Mouse (Mus musculus) liver, postnatal 0 days (tissue): ENCODE data around the gene Shisa6. TPM values are rescaled to one million over a fixed set of nuclear protein-coding genes. Genes with fewer than 3 reads are reported as not detected.

Experiments
- ATAC-seq: fragments of 200-750 bp; cut with Nextera tagmentation; 2 replicates; pipeline ENCODE4 v1.8.0; 2017; ENCODE audit warnings: mild to moderate bottlenecking, moderate library complexity
- DNase-seq: peaks from one replicate; pipeline ENCODE4 v3.0.0-alpha.2; 2016
- H3K27ac ChIP-seq: fragments of 300-500 bp; sonication (generic); 2 replicates; pipeline ENCODE4 v1.5.1; 2014; ENCODE audit warnings: antibody characterized with exemption, moderate library complexity, mild to moderate bottlenecking, low read depth
- H3K27me3 ChIP-seq: fragments of 300-500 bp; sonication (generic); 2 replicates; pipeline ENCODE4 v1.6.1; 2014; ENCODE audit warnings: low read length, control low read depth, mixed read lengths; ENCODE audit not compliant: insufficient read depth
- H3K36me3 ChIP-seq: fragments of 300-500 bp; sonication (generic); replicated peaks from 2 replicates; pipeline ENCODE4 v1.6.1; 2014; ENCODE audit warnings: mild to moderate bottlenecking, control low read depth, low read length, moderate library complexity, mixed read lengths; ENCODE audit not compliant: insufficient read depth
- H3K4me1 ChIP-seq: fragments of 300-500 bp; sonication (generic); 2 replicates; pipeline ENCODE4 v1.6.1; 2014; ENCODE audit warnings: antibody characterized with exemption, mild to moderate bottlenecking, control low read depth; ENCODE audit not compliant: insufficient read depth
- H3K4me2 ChIP-seq: fragments of 300-500 bp; sonication (generic); 2 replicates; pipeline ENCODE4 v1.6.1; 2014; ENCODE audit warnings: low read depth, mild to moderate bottlenecking, low read length, moderate library complexity, mixed read lengths
- H3K4me3 ChIP-seq: fragments of 300-500 bp; sonication (generic); 2 replicates; pipeline ENCODE4 v1.5.1; 2014; ENCODE audit warnings: low read depth, low read length
- H3K9ac ChIP-seq: fragments of 300-500 bp; sonication (generic); replicated peaks from 2 replicates; pipeline ENCODE4 v1.6.1; 2014; ENCODE audit warnings: mild to moderate bottlenecking, moderate library complexity
- H3K9me3 ChIP-seq: fragments of 300-500 bp; sonication (generic); 2 replicates; pipeline ENCODE4 v1.6.1; 2016; ENCODE audit warnings: mild to moderate bottlenecking, control low read depth, low read length, mixed read lengths
- CTCF ChIP-seq: sonication (generic); IDR thresholded peaks from 2 replicates; pipeline ENCODE4 v1.5.1; 2016; ENCODE audit warnings: antibody characterized with exemption, low read depth
- EP300 ChIP-seq: IDR thresholded peaks from 2 replicates; pipeline ENCODE4 v1.6.1; 2016; ENCODE audit warnings: antibody characterized with exemption, low read depth, mild to moderate bottlenecking
- WGBS: fragments of 180-500 bp; shearing (Covaris S2); extraction: QIAGEN DNeasy Blood & Tissue Kit; methylation state at CpG from one replicate; pipeline ENCODE4 v1.1.7; 2014; ENCODE audit not compliant: insufficient replicate concordance; 5-methylcytosine and 5-hydroxymethylcytosine counted together
- polyA plus RNA-seq: library from polyadenylated mRNA; unstranded; fragments of >200 nt; fragmentation: Nextera tagmentation; extraction: Ambion mirVana; gene quantifications from 2 replicates; pipeline ENCODE4 v1.2.1, GENCODE M21; 2015

Gene Shisa6
- polyA plus RNA-seq, 1 experiment from 2014 or later = not detected

DNA sequence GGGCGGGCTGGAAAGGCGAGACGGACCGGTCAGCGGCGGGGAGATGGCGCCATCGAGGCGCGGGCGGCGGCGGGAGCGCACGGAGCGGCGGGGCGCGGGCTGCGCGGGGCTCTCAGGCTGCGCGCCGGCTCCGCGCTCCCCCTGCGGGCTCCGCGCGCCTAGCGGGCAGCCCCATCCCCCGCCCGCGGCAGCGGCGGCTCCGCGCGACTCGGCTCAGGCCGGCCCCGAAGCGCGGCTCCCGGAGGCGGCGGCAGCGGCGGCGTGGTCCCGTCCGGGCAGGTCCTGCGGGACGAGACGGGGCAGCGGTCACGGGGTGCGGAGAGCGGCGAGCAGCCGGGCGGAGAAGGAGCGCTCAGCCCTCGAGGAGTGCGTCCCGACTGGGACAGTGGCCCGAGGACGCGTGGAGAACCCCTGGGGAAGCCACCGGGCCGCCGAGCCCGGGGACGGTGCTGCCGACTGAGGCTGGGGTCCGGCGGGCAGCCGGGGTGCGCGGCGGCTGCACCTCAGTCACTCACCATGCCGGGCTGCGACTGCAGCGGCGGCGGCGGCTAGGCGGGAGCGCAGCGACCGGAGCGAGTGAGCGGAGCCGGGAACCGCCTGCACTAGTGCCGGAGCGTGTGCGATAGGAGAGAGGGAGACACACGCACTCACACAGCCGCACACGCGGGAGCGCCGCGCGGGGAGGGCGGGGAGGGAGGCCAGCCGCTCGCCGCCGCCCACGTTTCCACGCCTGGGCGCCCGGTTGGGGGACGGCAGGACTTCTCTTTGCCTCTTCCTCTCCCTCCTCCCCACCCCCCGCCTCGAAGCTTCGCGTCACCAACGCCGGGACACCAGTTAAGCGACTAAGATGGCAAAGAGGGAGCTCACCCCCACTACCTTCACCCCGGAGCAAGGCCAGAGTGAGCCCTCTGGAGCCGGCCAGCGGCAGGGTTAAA lies 549 bp upstream of the Shisa6 start:
- ATAC-seq (no peak), DNase-seq (no peak)
- H3K4me1 ChIP-seq = no peaks in the 10 kb centered on the region
- no peaks in the 10 kb centered on the region for H3K9me3 ChIP-seq
- H3K4me3 ChIP-seq = peak overlapping the region; percentile 32
- H3K9ac ChIP-seq = no peak overlapping the region
- peaks cover 56% of the 10 kb centered on the region for H3K27me3 ChIP-seq
- peak overlapping the region; percentile 53 for H3K4me2 ChIP-seq
- no peaks in the 10 kb centered on the region for H3K36me3 ChIP-seq
- H3K27ac ChIP-seq = no peak overlapping the region
- WGBS = under 1% methylated on average over 61 of the region's 126 CpGs
- TF ChIP-seq EP300 = no peak
- no peak for TF ChIP-seq CTCF

DNA sequence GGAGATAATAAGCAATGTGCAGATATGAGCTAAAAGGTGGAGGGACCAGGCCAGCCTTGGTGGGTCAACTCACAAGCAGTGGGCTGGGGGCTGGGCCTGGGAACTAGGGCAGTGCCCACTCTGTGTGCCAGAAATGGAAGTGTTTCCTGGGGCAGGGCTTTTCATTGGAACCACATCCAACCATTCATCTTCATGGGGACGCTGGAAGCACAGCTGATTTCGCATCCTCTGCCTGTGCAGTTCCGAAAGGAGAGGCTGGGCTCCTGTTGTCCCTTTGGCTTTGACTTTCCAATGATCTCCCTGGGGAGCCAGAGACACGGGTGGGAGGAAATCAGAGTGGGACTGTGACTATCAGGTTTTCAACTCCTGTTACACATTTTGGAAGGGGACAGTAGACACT lies 1.5 kb downstream of the Shisa6 start:
- 46% methylated on average over 4 of the region's 4 CpGs for WGBS
- peaks cover 56% of the 10 kb centered on the region for H3K27me3 ChIP-seq
- TF ChIP-seq CTCF (no peak), EP300 (no peak)
- no peaks in the 10 kb centered on the region for H3K9me3 ChIP-seq
- no peaks in the 10 kb centered on the region for H3K36me3 ChIP-seq
- no peak overlapping the region for H3K4me3 ChIP-seq
- no peaks in the 10 kb centered on the region for H3K4me1 ChIP-seq
- H3K4me2 ChIP-seq = no peak overlapping the region
- DNase-seq = no peak
- ATAC-seq = no peak
- no peak overlapping the region for H3K27ac ChIP-seq
- H3K9ac ChIP-seq = no peak overlapping the region

DNA sequence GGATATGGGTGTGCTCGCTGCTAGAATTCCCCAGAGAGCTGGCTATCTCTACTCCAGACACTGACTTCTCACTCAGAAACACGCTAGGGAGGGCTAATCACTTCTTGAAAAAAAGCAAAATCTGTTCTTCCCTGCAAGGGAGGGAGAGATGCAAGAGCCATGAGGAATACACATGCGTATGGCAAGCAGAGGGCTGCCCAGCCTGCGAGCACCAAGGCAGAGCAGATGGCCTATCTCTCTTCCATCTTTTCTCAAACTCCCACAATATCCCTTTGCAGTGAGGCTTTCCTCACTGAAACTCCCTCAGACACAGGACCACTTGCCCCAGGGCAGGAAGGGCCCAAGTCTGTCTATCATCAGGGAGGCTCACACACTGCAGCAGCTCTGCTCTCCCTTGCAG lies 3.4 kb downstream of the Shisa6 start:
- DNase-seq (no peak), ATAC-seq (no peak)
- Histone ChIP-seq H3K27me3 (peaks cover 45% of the 10 kb centered on the region), H3K4me2 (no peak overlapping the region), H3K9me3 (no peaks in the 10 kb centered on the region), H3K4me3 (no peak overlapping the region), H3K36me3 (no peaks in the 10 kb centered on the region), H3K4me1 (no peaks in the 10 kb centered on the region), H3K27ac (no peak overlapping the region), H3K9ac (no peak overlapping the region)
- TF ChIP-seq CTCF = no peak
- TF ChIP-seq EP300 = no peak
- 60% methylated on average over 4 of the region's 4 CpGs for WGBS

DNA sequence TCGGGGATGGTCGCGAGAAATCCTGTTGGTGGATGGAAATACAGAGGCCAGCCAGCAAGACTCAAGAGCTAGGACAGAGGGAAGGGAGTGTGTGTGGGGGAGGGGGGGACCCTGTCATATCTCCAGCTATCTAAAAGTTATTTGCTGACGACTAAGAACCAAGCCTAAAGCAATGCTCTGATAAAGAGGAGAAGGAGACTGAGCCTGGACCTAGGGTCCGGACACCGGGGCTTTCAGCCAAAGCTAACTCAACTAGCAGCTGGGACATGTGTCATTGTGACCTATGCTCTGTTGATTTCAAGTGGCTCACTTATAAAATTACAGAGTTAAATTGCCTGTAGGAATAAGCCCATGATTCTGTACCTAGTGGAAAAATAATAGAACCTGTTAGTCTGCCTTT lies 6.4 kb downstream of the Shisa6 start:
- ATAC-seq (no peak), DNase-seq (no peak)
- H3K4me1 ChIP-seq = no peaks in the 10 kb centered on the region
- no peak for TF ChIP-seq CTCF
- TF ChIP-seq EP300 = no peak
- no peak overlapping the region for H3K4me2 ChIP-seq
- H3K9ac ChIP-seq = no peak overlapping the region
- no peak overlapping the region for H3K4me3 ChIP-seq
- 74% methylated on average over 6 of the region's 6 CpGs for WGBS
- no peaks in the 10 kb centered on the region for H3K36me3 ChIP-seq
- H3K27ac ChIP-seq = no peak overlapping the region
- no peaks in the 10 kb centered on the region for H3K9me3 ChIP-seq
- H3K27me3 ChIP-seq = peaks cover 20% of the 10 kb centered on the region; the same call in 1 of the 2 replicates

DNA sequence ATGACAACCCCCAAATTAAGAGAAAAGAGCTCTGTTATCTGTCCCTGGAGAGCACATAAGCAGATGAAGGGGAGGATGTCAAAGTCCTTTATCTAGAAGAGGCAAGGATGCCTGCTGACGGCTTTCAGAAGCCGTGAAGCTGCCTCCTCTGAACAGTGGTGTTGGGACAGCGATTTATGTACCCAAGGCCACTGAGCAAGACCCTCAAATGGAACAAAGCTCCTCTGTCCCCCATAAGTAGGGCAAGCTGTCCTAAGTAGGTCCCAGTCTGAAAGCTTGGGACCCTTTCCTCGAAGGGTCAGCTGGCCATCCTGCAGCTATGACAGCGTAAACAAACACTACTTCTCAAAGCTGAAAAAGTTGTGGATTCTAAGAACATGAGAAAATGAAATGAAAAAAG lies 11.4 kb downstream of the Shisa6 start:
- no peaks in the 10 kb centered on the region for H3K9me3 ChIP-seq
- no peak overlapping the region for H3K4me3 ChIP-seq
- no peak for TF ChIP-seq EP300
- no peak for TF ChIP-seq CTCF
- H3K36me3 ChIP-seq = no peaks in the 10 kb centered on the region
- no peaks in the 10 kb centered on the region for H3K4me1 ChIP-seq
- no peak for DNase-seq
- no peak overlapping the region for H3K27ac ChIP-seq
- no peak for ATAC-seq
- 65% methylated on average over 5 of the region's 5 CpGs for WGBS
- H3K9ac ChIP-seq = no peak overlapping the region
- H3K27me3 ChIP-seq = no peaks in the 10 kb centered on the region
- H3K4me2 ChIP-seq = no peak overlapping the region

DNA sequence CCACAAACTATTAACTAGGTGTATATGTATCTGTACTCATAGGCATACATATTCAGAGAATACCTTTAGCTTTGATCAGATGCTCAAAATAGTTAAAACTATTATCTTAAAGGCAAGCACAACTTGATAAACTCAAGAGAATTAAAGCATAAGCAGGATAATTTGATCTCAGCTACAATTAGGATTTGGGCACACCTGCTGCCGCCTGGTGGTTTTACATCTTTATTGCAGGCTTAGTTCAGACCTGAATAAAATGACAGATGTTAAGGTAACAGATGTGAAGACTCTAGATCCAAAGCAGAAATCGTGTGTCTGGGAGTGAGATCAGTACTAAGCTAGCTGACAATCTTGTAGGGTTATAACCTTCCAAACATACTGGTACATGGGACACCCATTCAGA lies 24.8 kb downstream of the Shisa6 start:
- ATAC-seq (no peak), DNase-seq (no peak)
- 51% methylated on average over 2 of the region's 2 CpGs for WGBS
- Histone ChIP-seq H3K36me3 (no peaks in the 10 kb centered on the region), H3K4me2 (no peak overlapping the region), H3K9ac (no peak overlapping the region), H3K27me3 (no peaks in the 10 kb centered on the region), H3K4me3 (no peak overlapping the region), H3K4me1 (no peaks in the 10 kb centered on the region), H3K9me3 (no peaks in the 10 kb centered on the region), H3K27ac (no peak overlapping the region)
- TF ChIP-seq CTCF = no peak
- no peak for TF ChIP-seq EP300
